Mouse (Mus musculus) cerebellum, postnatal 4 days (tissue): ENCODE results near the gene Olfr288.
A peak's percentile ranks its signal among the peaks of the same experiment; 100 is the strongest.

ENCODE experiments used
- DNase-seq, 2 experiments: peaks; one replicate each; pipeline ENCODE4 v3.0.0; 2022; ENCODE audit warnings: low spot score in 2 of 2, mixed read lengths in 1 of 2

The Olfr288 gene

DNA sequence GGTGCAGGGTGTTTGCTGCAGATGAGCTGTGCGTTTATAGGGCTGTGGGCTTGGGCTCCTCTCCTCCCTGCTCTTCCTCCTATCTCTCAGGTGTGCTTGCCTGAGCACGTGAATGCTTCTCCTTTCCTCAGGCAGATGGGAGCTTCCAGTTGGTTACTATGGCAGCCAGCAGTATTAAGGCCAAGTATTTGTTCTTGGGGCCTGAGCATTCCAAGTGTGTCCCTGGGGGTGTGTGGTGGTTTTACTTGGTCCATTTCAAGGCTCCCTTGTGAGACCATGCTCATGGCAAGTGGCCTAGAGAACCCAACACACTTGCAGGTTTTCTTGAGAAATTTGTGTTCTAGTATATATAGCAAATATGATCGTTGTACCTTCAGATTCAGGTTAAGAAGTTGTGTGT lies at the start of gene Olfr288:
Olfr288 (minus strand) TSS at position 101 of the 400 bp plus-strand sequence.
- DNase-seq: no peak

DNA sequence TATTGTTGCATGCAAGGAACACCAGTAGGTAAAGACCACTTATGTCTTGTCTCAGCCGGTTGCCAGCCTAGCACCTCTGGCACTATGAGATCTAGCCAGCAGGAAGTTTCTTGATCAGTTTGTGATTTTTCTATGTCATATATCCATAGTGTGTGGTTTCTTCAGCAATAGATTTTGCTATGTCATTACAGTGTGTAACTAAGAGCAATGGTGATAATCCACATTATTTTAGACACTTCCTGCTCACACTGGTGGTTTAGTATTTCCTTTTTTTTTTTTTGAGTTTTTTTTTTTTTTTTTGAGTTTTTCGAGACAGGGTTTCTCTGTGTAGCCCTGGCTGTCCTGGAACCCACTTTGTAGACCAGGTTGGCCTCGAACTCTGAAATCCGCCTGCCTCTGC lies 40.1 kb upstream of the Olfr288 start:
- no peak for DNase-seq

DNA sequence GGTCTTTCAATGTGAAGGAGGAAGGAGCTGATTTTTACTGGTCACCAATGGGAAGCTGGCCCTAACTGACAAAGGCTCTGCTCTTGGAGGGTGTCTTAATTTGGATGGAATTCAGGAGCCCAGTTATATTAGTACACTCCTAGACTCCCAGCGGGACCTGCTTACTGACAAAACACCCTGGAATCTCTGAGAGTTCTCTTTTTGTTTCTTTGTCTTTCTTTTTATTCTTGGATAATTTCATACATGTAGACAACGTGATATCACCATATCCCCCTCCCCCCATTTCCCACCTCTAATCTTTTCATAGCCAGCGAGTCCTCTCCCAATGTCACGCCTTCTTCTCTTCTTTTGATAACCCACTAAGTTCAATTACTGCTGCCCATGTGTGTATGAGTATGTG lies 39.0 kb upstream of the Olfr288 start, which contains the start of gene Olfr286:
Olfr286 (minus strand) TSS at position 101 of the 400 bp plus-strand sequence.
- DNase-seq: no peak

GRCm38 (mm10) chr15:98226096-98226495 lies 30.8 kb upstream of the Olfr288 start:
- DNase-seq: no peak

- DNase-seq: no peak
Measured at GRCm38 (mm10) chr15:98225610-98226009, 30.3 kb upstream of the Olfr288 start.

- DNase-seq: no peak
Measured at GRCm38 (mm10) chr15:98222377-98222776, 27.0 kb upstream of the Olfr288 start.

- DNase-seq: no peak
Measured at GRCm38 (mm10) chr15:98220877-98221276, 25.5 kb upstream of the Olfr288 start, which contains the start of the genes Gm44579 and Olfr287. TSS of gene Gm44579 (minus strand) at chr15:98220977. TSS of gene Olfr287 (minus strand) at chr15:98221056.

- DNase-seq: no peak
Measured at GRCm38 (mm10) chr15:98214130-98214529, 18.8 kb upstream of the Olfr288 start.

GRCm38 (mm10) chr15:98213336-98213870 lies 18.1 kb upstream of the Olfr288 start:
- DNase-seq: no peak

DNA sequence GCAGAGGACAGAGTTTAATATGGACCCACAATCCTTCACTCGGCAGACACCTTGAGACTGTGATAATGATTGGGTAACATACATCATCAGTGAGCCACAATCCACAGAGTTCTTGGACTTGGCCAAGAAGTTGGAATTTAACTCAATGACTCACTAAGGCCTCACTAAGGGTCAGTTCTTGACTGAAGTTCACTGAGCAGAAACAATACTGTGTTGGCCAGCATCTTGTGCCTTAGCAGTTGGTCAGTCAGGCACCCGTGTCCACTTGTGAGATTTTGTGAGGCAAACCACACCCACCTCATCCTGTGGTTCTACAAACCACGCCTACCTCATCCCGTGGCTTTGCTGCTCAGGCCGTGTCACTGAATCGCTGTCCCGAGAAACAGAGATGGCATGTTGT lies 14.3 kb upstream of the Olfr288 start:
- no peak for DNase-seq

- no peak for DNase-seq
Measured at GRCm38 (mm10) chr15:98184456-98184855, 10.9 kb downstream of the Olfr288 start.

GRCm38 (mm10) chr15:98181856-98182570 lies 13.3 kb downstream of the Olfr288 start:
- DNase-seq: no peak

DNA sequence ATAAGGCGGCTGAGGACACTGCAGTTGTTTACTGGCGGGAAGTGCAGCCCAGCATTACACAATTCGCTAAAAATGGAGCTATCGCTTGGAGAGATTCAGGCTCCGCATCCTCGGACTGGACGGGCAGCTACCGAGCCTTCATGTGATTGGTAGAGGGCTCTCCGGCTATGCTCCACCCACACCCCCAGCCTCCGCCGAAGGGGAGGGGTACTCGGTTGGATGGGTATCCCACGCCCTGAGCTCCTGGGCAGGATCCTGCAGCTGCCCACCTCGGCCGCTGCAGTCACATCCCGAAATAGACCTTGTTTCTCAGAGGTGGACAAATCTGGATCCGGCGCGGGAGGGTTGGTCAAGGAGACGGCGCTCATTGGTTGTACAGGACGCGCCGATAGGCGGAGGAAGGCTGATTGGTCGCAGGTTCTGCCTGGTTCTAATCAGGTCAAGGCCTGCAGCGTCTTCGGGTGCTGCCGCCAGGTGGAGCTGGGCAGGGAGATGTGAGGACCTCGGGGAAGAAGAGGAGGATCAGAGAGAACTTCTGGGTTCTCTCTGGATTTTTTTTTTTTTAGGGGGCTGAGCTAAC lies 14.1 kb downstream of the Olfr288 start:
- peak; percentile 84 to 93 for DNase-seq

DNA sequence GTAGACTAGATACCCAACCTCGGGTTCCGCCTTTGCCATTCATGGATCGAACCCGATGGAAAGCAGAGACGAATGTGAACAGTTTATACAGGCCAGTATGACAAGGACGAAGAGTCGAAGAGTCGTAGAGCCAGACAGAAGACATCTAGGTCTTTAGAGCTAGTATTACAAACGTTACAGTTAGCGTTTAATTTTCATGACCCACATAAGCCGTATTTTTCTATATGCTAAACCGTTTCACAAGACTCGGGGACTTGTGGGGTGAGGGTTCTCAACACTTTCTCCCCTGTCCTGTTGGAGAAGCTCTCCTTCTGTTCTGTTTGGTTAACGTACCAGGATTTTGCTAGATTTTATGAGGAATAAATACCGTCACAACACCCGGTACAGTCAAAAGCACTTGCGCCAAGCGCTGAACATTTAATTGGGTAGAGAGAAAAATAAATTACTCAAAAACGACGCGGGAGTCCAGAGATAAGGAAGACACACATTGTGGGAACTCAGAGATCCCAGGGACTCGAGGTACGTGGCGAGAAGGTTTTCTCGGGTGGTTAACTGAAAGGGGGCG lies 14.7 kb downstream of the Olfr288 start:
- no peak for DNase-seq

GRCm38 (mm10) chr15:98177320-98177719 lies 18.0 kb downstream of the Olfr288 start:
- DNase-seq: no peak

DNA sequence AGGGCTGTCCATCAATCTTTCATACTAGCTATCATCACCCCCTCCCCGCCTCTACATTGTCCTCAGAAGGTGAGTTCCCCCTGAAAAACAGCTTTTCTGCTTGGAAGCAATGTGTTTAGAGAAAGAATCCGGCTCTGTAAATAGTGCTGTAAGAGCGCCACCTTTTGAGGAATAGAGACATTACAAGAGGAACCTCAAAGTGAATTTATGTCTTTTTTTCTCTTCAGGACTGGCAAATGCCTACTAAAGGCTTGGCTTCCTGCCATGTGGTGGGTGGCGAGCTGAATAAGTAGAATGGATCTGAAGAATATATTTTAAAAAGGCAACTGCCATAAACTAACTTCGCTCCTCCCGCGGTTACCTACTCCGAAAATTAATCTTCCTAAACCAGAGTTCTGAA lies 21.5 kb downstream of the Olfr288 start:
- peak in 1 of 2 experiments; percentile 37 for DNase-seq

DNA sequence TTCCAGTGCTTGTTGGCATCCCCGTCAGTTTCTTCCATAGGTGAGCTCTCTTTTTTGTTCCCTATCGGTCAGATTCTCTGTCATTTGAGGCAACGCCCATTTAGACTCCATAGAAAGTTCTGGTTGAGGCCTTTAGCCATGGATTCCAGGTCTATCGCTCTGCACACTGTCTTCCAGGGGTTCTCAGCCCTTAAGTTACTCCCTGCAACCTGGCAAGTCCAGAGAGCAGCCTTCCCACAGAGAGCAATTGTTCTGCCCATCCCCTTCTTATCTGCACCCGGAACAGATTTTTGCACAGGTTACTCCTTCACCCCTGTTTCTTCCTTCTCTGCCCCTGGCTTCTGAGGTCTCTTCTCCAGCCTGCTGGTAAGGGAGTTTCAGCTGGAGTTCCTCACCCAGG lies 23.2 kb downstream of the Olfr288 start:
- DNase-seq: no peak

DNA sequence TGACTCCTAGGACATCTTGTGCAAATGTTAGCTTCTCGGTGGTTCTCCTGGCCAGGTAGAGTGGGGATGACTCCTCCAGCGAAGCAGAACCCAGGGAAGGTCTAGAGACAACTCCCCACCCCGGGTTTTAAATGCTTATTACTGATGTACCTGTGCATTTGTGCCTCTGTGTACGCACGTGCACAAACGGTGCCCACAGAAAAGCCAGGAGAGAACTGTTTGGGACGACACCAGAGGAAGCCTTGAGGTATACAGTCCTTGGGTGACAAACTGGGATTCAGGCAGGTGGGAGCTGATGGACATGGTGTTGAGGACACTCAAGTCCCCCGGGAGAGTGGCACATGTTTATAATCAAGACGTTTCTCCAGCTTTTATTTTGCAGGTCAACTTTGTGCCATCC lies 24.4 kb downstream of the Olfr288 start:
- no peak for DNase-seq

- peak in 1 of 2 experiments; percentile 11 for DNase-seq
Measured at GRCm38 (mm10) chr15:98170365-98170764, 25.0 kb downstream of the Olfr288 start.

DNA sequence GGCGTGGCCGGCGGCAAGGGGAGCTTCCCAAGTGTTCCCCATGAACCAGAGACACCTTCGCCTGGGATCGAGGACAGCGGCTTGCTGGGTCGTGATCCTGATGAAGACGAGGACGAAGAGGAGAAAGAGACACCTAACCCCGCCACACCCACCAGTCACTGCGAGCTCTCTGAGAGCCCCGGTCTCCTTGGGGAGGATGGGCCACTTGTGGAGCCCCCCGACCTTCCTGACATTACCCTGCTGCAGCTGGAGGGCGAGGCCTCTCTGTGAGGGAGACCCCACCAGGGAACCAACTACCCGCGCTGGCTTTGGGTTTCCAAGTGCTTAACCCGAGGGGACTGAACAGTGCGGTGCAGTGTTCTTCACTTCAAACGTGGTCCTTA lies 26.7 kb downstream of the Olfr288 start:
- no peak for DNase-seq

GRCm38 (mm10) chr15:98167645-98168621 lies 27.4 kb downstream of the Olfr288 start:
- peak; percentile 73 to 83 for DNase-seq
